Mouse (Mus musculus): Measurements from ENCODE around the gene 1700001P01Rik. TPM values are rescaled to one million over a fixed set of nuclear protein-coding genes. Genes with fewer than 3 reads are reported as not detected.

1700001P01Rik gene
- polyA plus RNA-seq, 1 experiment, result 0.38 TPM

DNA sequence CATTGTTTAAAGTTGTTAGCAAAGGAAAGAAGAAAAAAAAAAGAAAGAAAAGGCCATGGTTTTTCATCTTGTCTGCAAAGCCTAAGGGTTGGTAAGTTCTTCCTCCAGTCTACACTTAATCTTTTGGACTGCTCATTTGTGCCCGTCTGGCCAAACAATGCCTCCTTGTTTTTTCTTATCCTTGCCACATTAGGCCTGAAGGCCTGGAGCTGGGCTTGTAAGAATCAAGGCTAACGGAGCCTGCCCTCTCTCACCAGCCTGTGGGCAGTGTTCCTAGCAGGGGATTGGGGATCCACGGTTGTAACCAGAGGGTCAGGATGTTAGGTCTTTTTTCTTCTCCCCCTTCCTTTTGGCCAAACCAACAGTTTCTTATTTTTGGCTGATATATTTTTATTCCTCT is 35.3 kb upstream of the 1700001P01Rik start:
- Histone ChIP-seq H3K27me3 (ENCODE audit: control insufficient read depth, insufficient read depth, low read length) (no peaks in the 10 kb centered on the region), H3K27ac (ENCODE audit: control insufficient read depth, insufficient read depth, low read length) (no peak overlapping the region), H3K4me1 (replicated peaks; ENCODE audit: control insufficient read depth, insufficient read depth, low read length) (peaks cover 54% of the 10 kb centered on the region), H3K36me3 (ENCODE audit: control insufficient read depth, insufficient read depth, low read length) (peaks cover 17% of the 10 kb centered on the region), H3K4me3 (ENCODE audit: control insufficient read depth, insufficient read depth, low read length) (no peak overlapping the region)
- DNase-seq, result no peak
- TF ChIP-seq POLR2A (IDR thresholded peaks at IDR 0.05; ENCODE audit: control insufficient read depth, extremely low read depth, insufficient read depth, low read length, poor library complexity), result no peak
- no peak for TF ChIP-seq CTCF (IDR thresholded peaks at IDR 0.05; ENCODE audit: borderline replicate concordance, control insufficient read depth, extremely low read depth, insufficient read depth, low read length, poor library complexity)
- WGBS, result 62% methylated on average over 3 of the region's 3 CpGs

GRCm38 (mm10) chr11:97810356-97810755 is 34.6 kb upstream of the 1700001P01Rik start:
- Histone ChIP-seq H3K36me3 (ENCODE audit: control insufficient read depth, insufficient read depth, low read length) (peaks cover 11% of the 10 kb centered on the region), H3K4me1 (replicated peaks; ENCODE audit: control insufficient read depth, insufficient read depth, low read length) (peaks cover 59% of the 10 kb centered on the region), H3K27ac (ENCODE audit: control insufficient read depth, insufficient read depth, low read length) (peak overlapping the region; percentile 12; the same call in 1 of the 2 replicates), H3K27me3 (ENCODE audit: control insufficient read depth, insufficient read depth, low read length) (no peaks in the 10 kb centered on the region), H3K4me3 (ENCODE audit: control insufficient read depth, insufficient read depth, low read length) (no peak overlapping the region)
- peak; percentile 37 for DNase-seq
- WGBS, result 3% methylated on average over 7 of the region's 7 CpGs
- TF ChIP-seq POLR2A (IDR thresholded peaks at IDR 0.05; ENCODE audit: control insufficient read depth, extremely low read depth, insufficient read depth, low read length, poor library complexity) (no peak), CTCF (IDR thresholded peaks at IDR 0.05; ENCODE audit: borderline replicate concordance, control insufficient read depth, extremely low read depth, insufficient read depth, low read length, poor library complexity) (no peak)

DNA sequence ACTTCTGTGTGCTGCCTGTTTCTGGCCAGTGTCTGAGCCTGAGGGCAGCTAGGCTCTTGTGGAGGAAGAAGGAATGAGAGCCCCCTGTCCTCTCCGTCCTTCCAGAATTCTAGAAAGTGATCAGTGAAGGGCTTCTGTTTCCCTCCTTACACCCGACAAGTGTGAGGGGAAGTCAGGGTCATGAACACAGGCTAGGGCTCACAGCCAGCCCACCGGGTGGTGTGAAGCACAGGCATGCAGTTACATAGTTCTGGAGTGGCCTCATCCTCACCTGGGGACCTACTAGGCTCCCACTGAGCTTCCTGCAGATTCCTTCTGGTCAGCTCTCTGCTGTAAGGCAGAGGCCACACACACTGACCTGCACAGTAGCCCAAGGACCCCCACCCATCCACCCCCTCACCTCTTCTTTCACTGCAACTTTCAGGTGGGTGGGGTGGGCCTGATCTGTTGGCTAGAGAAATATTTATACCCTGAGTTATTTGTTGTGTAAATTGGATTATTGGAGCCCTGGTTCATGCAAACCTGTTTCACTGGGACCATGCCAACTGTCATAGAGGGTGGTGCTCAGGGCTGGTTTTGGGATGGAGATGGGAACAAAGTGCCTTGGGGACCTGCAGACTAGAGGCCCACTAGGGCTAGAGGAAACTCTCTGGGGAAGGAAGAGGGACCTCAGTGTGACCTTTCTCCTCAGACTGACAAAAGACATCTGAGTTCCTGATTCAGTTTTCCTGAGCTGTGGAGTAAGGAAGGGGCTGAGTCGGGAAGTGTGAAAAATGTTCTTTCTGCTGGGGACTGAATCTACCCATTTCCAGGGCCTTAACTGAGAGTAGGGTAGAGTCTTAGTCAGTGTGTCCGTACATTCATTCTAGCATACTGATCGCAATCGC is 33.8 kb upstream of the 1700001P01Rik start:
- Histone ChIP-seq H3K4me1 (replicated peaks; ENCODE audit: control insufficient read depth, insufficient read depth, low read length) (peaks cover 64% of the 10 kb centered on the region), H3K27me3 (ENCODE audit: control insufficient read depth, insufficient read depth, low read length) (no peaks in the 10 kb centered on the region), H3K27ac (ENCODE audit: control insufficient read depth, insufficient read depth, low read length) (peak overlapping the region; percentile 0; the same call in 1 of the 2 replicates), H3K4me3 (ENCODE audit: control insufficient read depth, insufficient read depth, low read length) (no peak overlapping the region), H3K36me3 (ENCODE audit: control insufficient read depth, insufficient read depth, low read length) (peaks cover 6% of the 10 kb centered on the region; the same call in 1 of the 2 replicates)
- TF ChIP-seq CTCF (IDR thresholded peaks at IDR 0.05; ENCODE audit: borderline replicate concordance, control insufficient read depth, extremely low read depth, insufficient read depth, low read length, poor library complexity), result no peak
- TF ChIP-seq POLR2A (IDR thresholded peaks at IDR 0.05; ENCODE audit: control insufficient read depth, extremely low read depth, insufficient read depth, low read length, poor library complexity), result no peak
- no peak for DNase-seq
- WGBS, result 64% methylated on average over 7 of the region's 7 CpGs

- Histone ChIP-seq H3K27me3 (ENCODE audit: control insufficient read depth, insufficient read depth, low read length) (no peaks in the 10 kb centered on the region), H3K36me3 (ENCODE audit: control insufficient read depth, insufficient read depth, low read length) (no peaks in the 10 kb centered on the region), H3K4me3 (ENCODE audit: control insufficient read depth, insufficient read depth, low read length) (no peak overlapping the region), H3K27ac (ENCODE audit: control insufficient read depth, insufficient read depth, low read length) (peak overlapping the region; percentile 0; the same call in 1 of the 2 replicates), H3K4me1 (replicated peaks; ENCODE audit: control insufficient read depth, insufficient read depth, low read length) (peaks cover 64% of the 10 kb centered on the region)
- no peak for DNase-seq
- 43% methylated on average over 5 of the region's 5 CpGs for WGBS
- no peak for TF ChIP-seq POLR2A (IDR thresholded peaks at IDR 0.05; ENCODE audit: control insufficient read depth, extremely low read depth, insufficient read depth, low read length, poor library complexity)
- TF ChIP-seq CTCF (IDR thresholded peaks at IDR 0.05; ENCODE audit: borderline replicate concordance, control insufficient read depth, extremely low read depth, insufficient read depth, low read length, poor library complexity), result no peak
Measured at GRCm38 (mm10) chr11:97808621-97809234, 33.0 kb upstream of the 1700001P01Rik start.

DNA sequence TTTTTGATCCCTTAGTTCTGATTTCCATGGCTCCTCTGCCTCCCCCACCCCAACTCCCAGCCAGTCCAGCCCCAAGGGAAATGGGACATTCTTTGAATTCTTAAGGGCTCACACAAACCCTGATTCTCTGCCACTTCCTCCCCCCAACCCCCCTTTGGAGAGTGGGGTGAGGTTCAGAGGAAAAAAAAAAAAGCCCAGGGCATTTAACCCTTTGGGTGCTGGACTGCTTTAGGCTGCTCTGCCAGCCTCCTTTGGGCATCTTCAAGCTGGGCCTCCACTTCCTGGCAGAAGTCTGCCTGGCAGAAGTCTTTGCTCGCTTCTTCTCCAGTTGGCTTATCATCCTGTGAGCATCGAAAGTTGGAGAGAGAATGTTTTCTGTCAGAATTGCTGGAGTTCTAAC is 32.4 kb upstream of the 1700001P01Rik start:
- 14% methylated on average over 2 of the region's 2 CpGs for WGBS
- Histone ChIP-seq H3K27ac (ENCODE audit: control insufficient read depth, insufficient read depth, low read length) (peak overlapping the region; percentile 37; the same call in 1 of the 2 replicates), H3K4me3 (ENCODE audit: control insufficient read depth, insufficient read depth, low read length) (no peak overlapping the region), H3K36me3 (ENCODE audit: control insufficient read depth, insufficient read depth, low read length) (no peaks in the 10 kb centered on the region), H3K4me1 (replicated peaks; ENCODE audit: control insufficient read depth, insufficient read depth, low read length) (peaks cover 64% of the 10 kb centered on the region), H3K27me3 (ENCODE audit: control insufficient read depth, insufficient read depth, low read length) (no peaks in the 10 kb centered on the region)
- no peak for TF ChIP-seq POLR2A (IDR thresholded peaks at IDR 0.05; ENCODE audit: control insufficient read depth, extremely low read depth, insufficient read depth, low read length, poor library complexity)
- no peak for TF ChIP-seq CTCF (IDR thresholded peaks at IDR 0.05; ENCODE audit: borderline replicate concordance, control insufficient read depth, extremely low read depth, insufficient read depth, low read length, poor library complexity)
- DNase-seq, result peak; percentile 62

GRCm38 (mm10) chr11:97807626-97808025 is 31.9 kb upstream of the 1700001P01Rik start:
- Histone ChIP-seq H3K4me3 (ENCODE audit: control insufficient read depth, insufficient read depth, low read length) (no peak overlapping the region), H3K4me1 (replicated peaks; ENCODE audit: control insufficient read depth, insufficient read depth, low read length) (peaks cover 64% of the 10 kb centered on the region), H3K27me3 (ENCODE audit: control insufficient read depth, insufficient read depth, low read length) (no peaks in the 10 kb centered on the region), H3K27ac (ENCODE audit: control insufficient read depth, insufficient read depth, low read length) (peak overlapping the region; percentile 37; the same call in 1 of the 2 replicates), H3K36me3 (ENCODE audit: control insufficient read depth, insufficient read depth, low read length) (no peaks in the 10 kb centered on the region)
- DNase-seq, result no peak
- WGBS, result 21% methylated on average over 6 of the region's 6 CpGs
- TF ChIP-seq POLR2A (IDR thresholded peaks at IDR 0.05; ENCODE audit: control insufficient read depth, extremely low read depth, insufficient read depth, low read length, poor library complexity), result no peak
- no peak for TF ChIP-seq CTCF (IDR thresholded peaks at IDR 0.05; ENCODE audit: borderline replicate concordance, control insufficient read depth, extremely low read depth, insufficient read depth, low read length, poor library complexity)

Data from thymus, adult 2 months (tissue).